Mouse (Mus musculus) heart, embryonic 11.5 days (tissue): Measurements from ENCODE around the gene Cfap46. TPM values are rescaled to one million over a fixed set of nuclear protein-coding genes. Genes with fewer than 3 reads are reported as not detected.

ENCODE experiments used
- ATAC-seq: fragments of 200-750 bp; cut with Nextera tagmentation; replicated peaks from 2 replicates; pipeline ENCODE4 v1.8.0; 2017; ENCODE audit warnings: moderate library complexity; ENCODE audit not compliant: insufficient number of reproducible peaks, low FRiP score, low TSS enrichment
- H3K27ac ChIP-seq: fragments of 300-500 bp; sonication (generic); 2 replicates; pipeline ENCODE4 v1.5.1; 2014; ENCODE audit warnings: mild to moderate bottlenecking, low read depth, low read length
- H3K27me3 ChIP-seq: fragments of 300-500 bp; sonication (generic); 2 replicates; pipeline ENCODE4 v1.6.1; 2014; ENCODE audit warnings: mild to moderate bottlenecking, low read length, mixed read lengths; ENCODE audit not compliant: control insufficient read depth, insufficient read depth
- H3K36me3 ChIP-seq: fragments of 300-500 bp; sonication (generic); 2 replicates; pipeline ENCODE4 v1.6.1; 2014; ENCODE audit warnings: mild to moderate bottlenecking, low read length, moderate library complexity, mixed read lengths; ENCODE audit not compliant: control insufficient read depth, insufficient read depth
- H3K4me1 ChIP-seq: fragments of 300-500 bp; sonication (generic); 2 replicates; pipeline ENCODE4 v1.6.1; 2014; ENCODE audit warnings: low read length; ENCODE audit not compliant: control insufficient read depth, insufficient read depth
- H3K4me2 ChIP-seq: fragments of 300-500 bp; sonication (generic); 2 replicates; pipeline ENCODE4 v1.6.1; 2014; ENCODE audit warnings: mild to moderate bottlenecking, moderate library complexity
- H3K4me3 ChIP-seq: fragments of 300-500 bp; sonication (generic); 2 replicates; pipeline ENCODE4 v1.5.1; 2014; ENCODE audit warnings: low read depth, low read length
- H3K9ac ChIP-seq: fragments of 300-500 bp; sonication (generic); 2 replicates; pipeline ENCODE4 v1.6.1; 2014; ENCODE audit warnings: mild to moderate bottlenecking, low read depth, low read length, moderate library complexity
- H3K9me3 ChIP-seq: fragments of 300-500 bp; sonication (generic); replicated peaks from 2 replicates; pipeline ENCODE4 v1.6.1; 2016; ENCODE audit warnings: low read length; ENCODE audit not compliant: control insufficient read depth
- WGBS: fragments of 180-500 bp; shearing (Covaris S2); extraction: QIAGEN DNeasy Blood & Tissue Kit; methylation state at CpG from one replicate; pipeline ENCODE4 v1.1.7; 2014; ENCODE audit not compliant: insufficient replicate concordance; 5-methylcytosine and 5-hydroxymethylcytosine counted together
- polyA plus RNA-seq: library from polyadenylated mRNA; unstranded; fragments of >200 nt; fragmentation: Nextera tagmentation; extraction: Ambion mirVana; gene quantifications from 2 replicates; pipeline ENCODE4 v1.2.1, GENCODE M21; 2014

The Cfap46 gene
- polyA plus RNA-seq, 1 experiment from 2014 or later: not detected

GRCm38 (mm10) chr7:139706411-139707120 lies 22.9 kb upstream of the Cfap46 start:
- H3K9me3 ChIP-seq: no peaks in the 10 kb centered on the region
- no peaks in the 10 kb centered on the region for H3K36me3 ChIP-seq
- no peak overlapping the region for H3K9ac ChIP-seq
- no peak overlapping the region for H3K4me2 ChIP-seq
- no peak overlapping the region for H3K4me3 ChIP-seq
- ATAC-seq: no peak
- H3K4me1 ChIP-seq: peaks cover 3% of the 10 kb centered on the region; the same call in 1 of the 2 replicates
- 52% methylated on average over 13 of the region's 13 CpGs for WGBS
- 0 out of 2 replicates have a peak, but pooled peaks cover 2% of the 10 kb centered on the region for H3K27me3 ChIP-seq
- H3K27ac ChIP-seq: no peak overlapping the region

GRCm38 (mm10) chr7:139705781-139706180 lies 22.2 kb upstream of the Cfap46 start:
- H3K4me2 ChIP-seq: no peak overlapping the region
- 90% methylated on average over 8 of the region's 8 CpGs for WGBS
- ATAC-seq: no peak
- peaks cover 3% of the 10 kb centered on the region; the same call in 1 of the 2 replicates for H3K4me1 ChIP-seq
- no peak overlapping the region for H3K9ac ChIP-seq
- H3K9me3 ChIP-seq: no peaks in the 10 kb centered on the region
- no peaks in the 10 kb centered on the region for H3K36me3 ChIP-seq
- H3K27ac ChIP-seq: no peak overlapping the region
- H3K4me3 ChIP-seq: no peak overlapping the region
- 0 out of 2 replicates have a peak, but pooled peaks cover 2% of the 10 kb centered on the region for H3K27me3 ChIP-seq

GRCm38 (mm10) chr7:139705081-139705480 lies 21.5 kb upstream of the Cfap46 start:
- ATAC-seq: peak; percentile 67; the same call in 1 of the 2 replicates

GRCm38 (mm10) chr7:139703826-139704199 lies 20.2 kb upstream of the Cfap46 start:
- no peak overlapping the region for H3K4me3 ChIP-seq
- H3K4me2 ChIP-seq: peak overlapping the region; percentile 6; the same call in 1 of the 2 replicates
- H3K9me3 ChIP-seq: no peaks in the 10 kb centered on the region
- H3K36me3 ChIP-seq: no peaks in the 10 kb centered on the region
- H3K27ac ChIP-seq: no peak overlapping the region
- 0% methylated on average over 2 of the region's 2 CpGs for WGBS
- H3K4me1 ChIP-seq: peaks cover 3% of the 10 kb centered on the region; the same call in 1 of the 2 replicates
- ATAC-seq: no peak
- H3K27me3 ChIP-seq: 0 out of 2 replicates have a peak, but pooled peaks cover 2% of the 10 kb centered on the region
- H3K9ac ChIP-seq: no peak overlapping the region

More at GRCm38 (mm10) chr7:139705081-139705480, 21.5 kb upstream of the Cfap46 start:
- Histone ChIP-seq H3K4me2 (no peak overlapping the region), H3K36me3 (no peaks in the 10 kb centered on the region), H3K4me3 (no peak overlapping the region), H3K27ac (no peak overlapping the region), H3K27me3 (0 out of 2 replicates have a peak, but pooled peaks cover 2% of the 10 kb centered on the region), H3K9me3 (no peaks in the 10 kb centered on the region), H3K9ac (no peak overlapping the region), H3K4me1 (peaks cover 3% of the 10 kb centered on the region; the same call in 1 of the 2 replicates)
- WGBS: 53% methylated on average over 4 of the region's 4 CpGs

GRCm38 (mm10) chr7:139703146-139703825 lies 19.7 kb upstream of the Cfap46 start:
- 23% methylated on average over 6 of the region's 6 CpGs for WGBS
- Histone ChIP-seq H3K4me2 (peak overlapping the region; percentile 6; the same call in 1 of the 2 replicates), H3K27ac (no peak overlapping the region), H3K9ac (no peak overlapping the region), H3K27me3 (0 out of 2 replicates have a peak, but pooled peaks cover 2% of the 10 kb centered on the region), H3K9me3 (no peaks in the 10 kb centered on the region), H3K4me1 (peaks cover 3% of the 10 kb centered on the region; the same call in 1 of the 2 replicates), H3K4me3 (no peak overlapping the region), H3K36me3 (no peaks in the 10 kb centered on the region)
- peak; percentile 67; the same call in 1 of the 2 replicates for ATAC-seq

GRCm38 (mm10) chr7:139701651-139702301 lies 18.2 kb upstream of the Cfap46 start:
- ATAC-seq: no peak
- WGBS: 39% methylated on average over 6 of the region's 6 CpGs

GRCm38 (mm10) chr7:139692641-139693294 lies 9.2 kb upstream of the Cfap46 start:
- no peaks in the 10 kb centered on the region for H3K9me3 ChIP-seq
- ATAC-seq: no peak
- H3K9ac ChIP-seq: no peak overlapping the region
- no peaks in the 10 kb centered on the region for H3K4me1 ChIP-seq
- WGBS: 87% methylated on average over 4 of the region's 4 CpGs
- no peaks in the 10 kb centered on the region for H3K36me3 ChIP-seq
- H3K4me2 ChIP-seq: no peak overlapping the region
- H3K4me3 ChIP-seq: no peak overlapping the region
- no peaks in the 10 kb centered on the region for H3K27me3 ChIP-seq
- H3K27ac ChIP-seq: no peak overlapping the region

More at GRCm38 (mm10) chr7:139701651-139702301, 18.2 kb upstream of the Cfap46 start:
- H3K9ac ChIP-seq: no peak overlapping the region
- H3K4me1 ChIP-seq: peaks cover 3% of the 10 kb centered on the region; the same call in 1 of the 2 replicates
- H3K4me3 ChIP-seq: no peak overlapping the region
- 0 out of 2 replicates have a peak, but pooled peaks cover 2% of the 10 kb centered on the region for H3K27me3 ChIP-seq
- H3K9me3 ChIP-seq: no peaks in the 10 kb centered on the region
- H3K36me3 ChIP-seq: no peaks in the 10 kb centered on the region
- no peak overlapping the region for H3K27ac ChIP-seq
- H3K4me2 ChIP-seq: no peak overlapping the region

- H3K4me2 ChIP-seq: no peak overlapping the region
- H3K36me3 ChIP-seq: no peaks in the 10 kb centered on the region
- no peak overlapping the region for H3K9ac ChIP-seq
- H3K27ac ChIP-seq: no peak overlapping the region
- no peaks in the 10 kb centered on the region for H3K4me1 ChIP-seq
- H3K4me3 ChIP-seq: no peak overlapping the region
- H3K9me3 ChIP-seq: no peaks in the 10 kb centered on the region
- 76% methylated on average over 11 of the region's 11 CpGs for WGBS
- ATAC-seq: no peak
- H3K27me3 ChIP-seq: no peaks in the 10 kb centered on the region
Observed at GRCm38 (mm10) chr7:139692211-139692610, 8.6 kb upstream of the Cfap46 start.
